Mouse (Mus musculus) G1E-ER4 (cell line): Measurements from ENCODE around the gene Card19. TPM values are rescaled to one million over a fixed set of nuclear protein-coding genes. Genes with fewer than 3 reads are reported as not detected.

Source experiments
- GATA1 ChIP-seq: IDR thresholded peaks from one replicate; pipeline ENCODE4 v1.8.0; 2012; ENCODE audit warnings: low read length, inconsistent platforms
- polyA plus RNA-seq: library from polyadenylated mRNA; stranded (reverse); fragments of >175 nt; gene quantifications from 2 replicates; pipeline ENCODE4 v1.2.3, GENCODE M21; 2012

The Card19 gene
- polyA plus RNA-seq, 1 experiment = 21.4 TPM

GRCm38 (mm10) chr13:49172335-49172734 is 43.5 kb downstream of the Card19 start:
- TF ChIP-seq GATA1 = no peak

GRCm38 (mm10) chr13:49171729-49172128 is 44.1 kb downstream of the Card19 start:
- no peak for TF ChIP-seq GATA1

- TF ChIP-seq GATA1 = no peak
Observed at GRCm38 (mm10) chr13:49170623-49171022, 45.2 kb downstream of the Card19 start.

- TF ChIP-seq GATA1 = no peak
Observed at GRCm38 (mm10) chr13:49169448-49170207, 46.2 kb downstream of the Card19 start.

GRCm38 (mm10) chr13:49167081-49167480 is 48.8 kb downstream of the Card19 start:
- TF ChIP-seq GATA1 = no peak

- TF ChIP-seq GATA1 = no peak
Observed at GRCm38 (mm10) chr13:49163645-49164044, 52.2 kb downstream of the Card19 start.

- no peak for TF ChIP-seq GATA1
Observed at GRCm38 (mm10) chr13:49162722-49163121, 53.1 kb downstream of the Card19 start.

- TF ChIP-seq GATA1 = no peak
Observed at GRCm38 (mm10) chr13:49161236-49161635, 54.6 kb downstream of the Card19 start.

- TF ChIP-seq GATA1 = no peak
Observed at GRCm38 (mm10) chr13:49158040-49158713, 57.7 kb downstream of the Card19 start.

- no peak for TF ChIP-seq GATA1
Observed at GRCm38 (mm10) chr13:49156645-49157044, 59.2 kb downstream of the Card19 start.

- TF ChIP-seq GATA1 = no peak
Observed at GRCm38 (mm10) chr13:49154621-49155020, 61.2 kb downstream of the Card19 start.

- TF ChIP-seq GATA1 = no peak
Observed at GRCm38 (mm10) chr13:49154028-49154427, 61.8 kb downstream of the Card19 start.

Other genes with a start within 250 kb of the Card19 start
- gene Fam120a, start 248.0 kb downstream of the Card19 start, polyA plus RNA-seq = 198 and 211 TPM in 2 replicates
- gene Wnk2, start 68.0 kb downstream of the Card19 start, polyA plus RNA-seq = not detected in 2 replicates
- 51.9 and 59.0 TPM in 2 replicates for gene Ninj1, start 28.6 kb downstream of the Card19 start, polyA plus RNA-seq
- 1.7 and 2.1 TPM in 2 replicates for gene Susd3, start 32.7 kb upstream of the Card19 start, polyA plus RNA-seq
- gene Fgd3, start 104.3 kb upstream of the Card19 start, polyA plus RNA-seq = 2.1 TPM in 2 replicates
- 22.0 and 22.6 TPM in 2 replicates for gene Bicd2, start 125.5 kb upstream of the Card19 start, polyA plus RNA-seq
- 1.4 and 1.9 TPM in 2 replicates for gene Ippk, start 205.2 kb upstream of the Card19 start, polyA plus RNA-seq